Mouse (Mus musculus): ENCODE measurements around the gene Pithd1.

The Pithd1 gene

GRCm38 (mm10) chr4:135926861-135927260 is 60.2 kb downstream of the Pithd1 start:
- DNase-seq = no peak

DNA sequence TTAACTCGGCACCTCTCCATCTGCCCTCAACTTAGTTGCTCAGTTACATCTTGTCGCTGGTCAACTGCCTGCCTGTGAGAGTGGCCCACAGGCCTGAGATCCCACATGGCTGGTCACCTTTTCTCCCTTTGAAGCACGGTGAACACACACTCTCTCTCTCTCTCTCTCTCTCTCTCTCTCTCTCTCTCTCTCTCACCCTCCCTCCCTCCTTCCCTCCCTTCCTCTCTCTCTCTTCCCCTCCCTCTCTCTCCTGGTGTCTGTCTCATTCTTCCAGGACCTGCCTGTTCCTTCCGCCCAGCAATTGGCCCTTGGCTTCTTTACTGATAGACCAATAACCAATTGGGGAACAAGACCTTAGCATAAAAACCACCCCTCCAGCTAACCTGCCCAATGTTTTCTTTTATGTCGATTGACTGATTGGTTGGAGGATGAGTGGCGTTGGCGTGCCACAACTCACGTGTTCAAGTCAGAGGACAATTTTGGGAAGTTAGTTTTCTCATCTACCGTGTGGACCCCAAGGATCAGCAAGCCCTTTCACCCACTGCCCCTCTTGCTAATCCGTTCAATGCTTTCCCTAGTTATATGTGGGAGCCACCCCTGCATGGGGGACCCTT is 60.8 kb downstream of the Pithd1 start:
- no peak for DNase-seq
